Mouse (Mus musculus) E14TG2a.4 (cell line): Measurements from ENCODE around the gene Clrn3.

Experiments used
- CTCF ChIP-seq: conservative IDR thresholded peaks from 2 replicates; pipeline ENCODE4 v1.5.1; 2014; ENCODE audit warnings: low read length
- NANOG ChIP-seq: IDR thresholded peaks from 2 replicates; pipeline ENCODE4 v1.6.1; 2014; ENCODE audit warnings: borderline replicate concordance, low read length, mixed read lengths
- POU5F1 ChIP-seq: IDR thresholded peaks from 2 replicates; pipeline ENCODE4 v1.6.1; 2014; ENCODE audit warnings: low read length, borderline replicate concordance

GRCm38 (mm10) chr7:135576329-135576728 is 47.9 kb upstream of the Clrn3 start:
- TF ChIP-seq CTCF: no peak
- no peak for TF ChIP-seq NANOG
- TF ChIP-seq POU5F1: no peak
